Mouse (Mus musculus): Measurements from ENCODE around the gene Mxi1.
A peak's percentile ranks its signal among the peaks of the same experiment; 100 is the strongest.
"Not testable (repeated sequence)": the region's sequence is repeated elsewhere in the genome, so short reads cannot be mapped to it uniquely, and the experiment has no call there.

Gene Mxi1

GRCm38 (mm10) chr19:53364963-53365362 lies 54.6 kb downstream of the Mxi1 start:
- peak; percentile 79 for DNase-seq (ENCODE audit: low read depth, low spot score)

- no peak for DNase-seq (ENCODE audit: low read depth, low spot score)
Observed at GRCm38 (mm10) chr19:53366057-53366775, 55.9 kb downstream of the Mxi1 start.

- no peak for DNase-seq (ENCODE audit: low read depth, low spot score)
Observed at GRCm38 (mm10) chr19:53366881-53367280, 56.6 kb downstream of the Mxi1 start.

DNA sequence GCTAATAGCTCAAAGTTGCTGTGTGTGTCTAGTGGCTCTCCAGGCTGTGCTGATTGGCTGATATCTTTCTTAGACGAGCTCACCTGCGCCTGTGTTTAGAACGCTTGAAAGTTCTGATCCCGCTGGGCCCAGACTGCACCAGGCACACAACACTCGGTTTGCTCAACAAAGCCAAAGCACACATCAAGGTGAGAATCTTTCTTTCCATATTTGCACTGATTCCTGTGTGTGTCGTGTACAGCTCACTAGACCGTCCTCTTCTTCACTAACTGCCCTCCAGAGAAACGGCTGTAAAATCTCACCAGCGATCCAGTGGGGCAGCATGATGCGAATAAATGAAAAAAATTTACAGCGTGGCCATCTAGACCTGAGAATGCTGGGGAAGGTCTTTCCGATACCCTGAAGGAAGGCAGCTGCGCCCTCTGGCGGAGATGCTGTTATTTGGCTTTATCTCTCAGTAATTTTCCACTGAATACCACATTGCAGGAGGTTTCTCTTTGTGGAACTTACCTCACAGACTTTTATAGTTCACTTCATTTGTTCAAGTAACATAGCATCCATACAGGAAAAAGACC lies 59.2 kb downstream of the Mxi1 start:
- peak; percentile 86 for DNase-seq (ENCODE audit: low read depth, low spot score)

GRCm38 (mm10) chr19:53370233-53370632 lies 59.9 kb downstream of the Mxi1 start:
- no peak for DNase-seq (ENCODE audit: low read depth, low spot score)

DNA sequence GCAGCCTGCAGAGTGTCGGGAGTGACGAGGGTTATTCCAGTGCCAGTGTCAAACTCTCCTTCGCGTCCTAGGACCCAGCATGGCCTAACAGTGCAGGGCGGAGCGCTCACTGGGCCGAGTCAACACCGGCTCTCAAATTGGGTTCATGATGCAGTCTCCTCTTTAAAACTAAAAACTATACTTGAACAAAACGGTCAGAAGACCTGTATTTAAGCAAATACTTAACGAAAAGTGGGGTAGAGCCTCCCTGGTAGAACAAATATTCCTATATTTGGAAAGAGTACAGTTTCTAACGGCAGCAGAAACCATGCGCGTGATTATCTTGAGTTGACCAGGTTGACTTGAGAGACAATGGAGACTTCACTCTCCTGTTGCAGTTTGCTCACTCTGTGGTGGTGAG lies 61.3 kb downstream of the Mxi1 start, which contains the start of gene Gm10197:
Gene Gm10197 (minus strand): TSS at position 101 of the 400 bp plus-strand sequence.
- no peak for DNase-seq (ENCODE audit: low read depth, low spot score)

- DNase-seq (ENCODE audit: low read depth, low spot score), result no peak
Observed at GRCm38 (mm10) chr19:53373570-53373969, 63.3 kb downstream of the Mxi1 start.

GRCm38 (mm10) chr19:53375299-53375698 lies 65.0 kb downstream of the Mxi1 start:
- no peak for DNase-seq (ENCODE audit: low read depth, low spot score)

- DNase-seq (ENCODE audit: low read depth, low spot score), result no peak
Observed at GRCm38 (mm10) chr19:53375816-53376215, 65.5 kb downstream of the Mxi1 start.

GRCm38 (mm10) chr19:53377652-53378051 lies 67.3 kb downstream of the Mxi1 start:
- DNase-seq (ENCODE audit: low read depth, low spot score), result no peak

DNA sequence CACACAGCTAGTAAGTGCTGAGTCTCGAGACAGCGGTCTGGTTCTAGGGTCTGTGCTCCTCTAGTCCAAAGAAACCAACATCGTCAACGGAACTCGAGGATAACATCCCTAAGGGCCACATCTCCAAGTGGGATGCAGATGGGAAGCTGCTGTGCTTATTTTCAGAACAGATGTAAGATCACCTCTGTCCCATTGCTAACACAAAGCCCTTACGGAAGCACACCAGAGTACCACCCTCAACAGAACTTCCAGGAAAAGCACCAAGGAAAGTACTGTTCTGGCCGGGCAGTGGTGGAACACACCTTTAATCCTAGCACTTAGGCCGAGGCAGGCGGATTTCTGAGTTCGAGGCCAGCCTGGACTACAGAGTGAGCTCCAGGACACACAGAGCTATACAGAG lies 68.1 kb downstream of the Mxi1 start:
- DNase-seq (ENCODE audit: low read depth, low spot score), result no peak

DNA sequence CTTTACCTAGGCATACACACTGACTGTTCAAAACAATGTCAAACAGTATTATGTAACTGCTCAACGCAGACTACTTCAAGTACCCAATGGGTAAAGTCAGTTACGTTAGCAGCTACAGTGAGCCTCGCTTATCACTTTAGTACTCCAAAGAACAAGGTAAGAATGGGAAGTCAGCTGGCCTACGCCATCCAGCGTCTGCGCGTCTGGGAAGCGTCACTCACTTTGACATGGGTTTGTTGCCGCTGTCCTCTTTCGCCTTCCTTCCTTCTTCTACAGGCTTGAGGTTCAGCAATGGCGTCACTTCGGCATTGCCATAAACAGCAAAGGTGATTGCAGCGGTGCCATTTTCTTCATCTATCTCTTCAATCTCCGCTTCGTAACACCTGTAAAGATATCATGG lies 73.0 kb downstream of the Mxi1 start:
- no peak for DNase-seq (ENCODE audit: low read depth, low spot score)

- DNase-seq (ENCODE audit: low read depth, low spot score), result no peak
Observed at GRCm38 (mm10) chr19:53389417-53389816, 79.1 kb downstream of the Mxi1 start.

DNA sequence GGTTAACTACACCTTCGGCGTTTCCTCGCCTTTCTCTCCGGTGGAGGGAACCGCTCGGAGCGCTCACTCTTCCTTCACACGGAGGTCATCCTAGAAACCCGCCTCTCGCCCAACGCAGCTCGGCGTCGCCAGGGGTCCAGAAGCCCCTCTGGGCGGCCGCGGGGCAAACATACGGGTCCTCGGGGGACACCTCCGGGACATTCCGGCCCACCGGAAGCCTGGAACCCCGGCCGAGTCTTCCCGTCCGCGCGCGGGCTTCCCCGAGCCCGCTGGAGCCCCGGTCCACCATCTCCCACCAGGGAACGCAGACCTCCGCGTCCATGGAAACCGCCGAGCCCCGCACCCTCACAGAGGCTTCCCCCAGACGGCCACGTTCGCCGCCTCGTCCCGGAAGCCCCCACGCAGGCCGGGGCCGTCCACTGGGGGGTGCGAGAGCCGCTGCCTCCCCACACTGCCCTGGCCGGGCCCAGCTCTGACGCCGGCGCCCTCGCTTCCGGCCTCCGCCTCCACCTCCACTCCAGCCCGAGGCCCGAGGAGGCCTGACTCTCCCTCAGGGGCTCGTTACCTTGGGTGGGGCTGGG lies 79.6 kb downstream of the Mxi1 start:
- peak; percentile 54 for DNase-seq (ENCODE audit: low read depth, low spot score)

DNA sequence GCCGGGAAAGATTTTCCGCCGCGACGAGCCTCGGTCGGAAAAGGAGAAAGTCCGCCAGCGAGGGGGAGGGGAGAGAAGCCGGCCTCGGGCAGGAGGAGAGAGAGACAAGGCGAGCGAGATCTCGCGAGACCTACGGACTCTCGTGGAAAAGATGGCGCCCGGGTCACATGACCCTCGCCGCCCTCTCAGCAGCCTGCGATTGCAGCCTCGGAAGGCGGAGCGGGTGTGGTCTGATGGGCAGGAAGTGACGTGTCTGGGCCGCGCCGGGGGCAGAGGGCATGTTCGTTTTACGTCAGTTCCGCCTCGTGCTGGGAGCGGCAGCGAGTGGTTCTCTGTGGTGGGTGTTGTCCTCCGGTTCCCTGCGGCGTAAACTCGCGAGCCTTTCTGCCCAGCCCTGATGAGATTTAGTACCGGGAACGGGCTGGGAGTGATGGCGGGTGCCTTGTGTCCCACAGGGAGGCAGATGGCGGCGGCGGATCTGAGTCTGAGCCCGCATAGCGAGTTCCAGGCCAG lies 80.2 kb downstream of the Mxi1 start, which contains the start of gene Smndc1:
Gene Smndc1 (minus strand): TSS at position 84 of the 513 bp plus-strand sequence.
- DNase-seq (ENCODE audit: low read depth, low spot score), result peak; percentile 100

GRCm38 (mm10) chr19:53391386-53391785 lies 81.1 kb downstream of the Mxi1 start:
- DNase-seq (ENCODE audit: low read depth, low spot score), result no peak

- no peak for DNase-seq (ENCODE audit: low read depth, low spot score)
Observed at GRCm38 (mm10) chr19:53391787-53392186, 81.5 kb downstream of the Mxi1 start.

DNA sequence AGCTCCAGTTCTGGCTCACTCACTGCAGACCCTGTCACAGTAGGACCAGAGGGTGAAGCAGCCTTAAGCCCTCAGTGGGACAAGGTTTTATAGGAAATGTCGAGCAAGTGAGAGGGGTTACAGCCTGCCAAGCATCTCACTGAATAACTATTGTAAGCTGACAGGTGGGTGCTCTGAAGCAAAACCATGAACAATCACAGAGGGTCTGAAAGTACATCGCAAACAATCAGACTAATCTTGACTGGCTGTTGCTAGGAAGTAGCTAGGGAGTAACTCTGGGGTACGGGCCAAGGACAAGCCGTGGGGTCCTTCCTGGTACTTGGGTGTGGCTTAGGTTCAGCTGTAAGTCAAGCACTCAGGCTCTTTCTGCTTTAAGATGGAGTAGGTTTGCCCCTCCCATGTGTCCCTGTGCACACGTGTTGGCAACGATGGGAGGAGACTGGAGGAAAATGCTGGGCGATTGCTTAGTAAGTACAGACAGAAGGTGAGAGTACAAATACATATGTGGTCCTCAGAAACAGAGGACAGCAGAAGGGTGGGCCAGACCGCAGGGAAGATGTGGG lies 82.5 kb downstream of the Mxi1 start:
- no peak for DNase-seq (ENCODE audit: low read depth, low spot score)

DNA sequence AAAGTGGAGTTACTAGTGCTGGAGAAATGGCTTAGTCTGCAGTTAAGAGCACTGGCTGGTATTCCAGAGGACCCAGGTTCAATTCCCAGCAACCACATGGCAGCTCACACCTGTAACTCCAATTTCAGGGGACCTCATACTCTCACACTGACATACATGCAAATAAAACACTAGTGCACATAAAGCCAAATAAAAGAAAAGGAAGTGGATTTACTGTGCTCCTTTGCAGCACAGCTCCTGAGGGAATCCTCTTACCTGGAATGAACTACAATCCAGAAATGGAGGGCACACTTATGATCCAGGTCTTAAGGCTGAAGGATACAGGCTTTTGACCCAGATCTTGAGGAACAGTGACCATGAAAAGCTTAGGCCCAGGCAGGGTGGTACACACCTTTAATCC lies 83.3 kb downstream of the Mxi1 start:
- DNase-seq (ENCODE audit: low read depth, low spot score), result no peak

GRCm38 (mm10) chr19:53394552-53394951 lies 84.2 kb downstream of the Mxi1 start:
- DNase-seq (ENCODE audit: low read depth, low spot score), result peak; percentile 77

GRCm38 (mm10) chr19:53394956-53395355 lies 84.6 kb downstream of the Mxi1 start:
- not testable (repeated sequence) for DNase-seq (ENCODE audit: low read depth, low spot score)

GRCm38 (mm10) chr19:53395805-53396204 lies 85.5 kb downstream of the Mxi1 start:
- DNase-seq (ENCODE audit: low read depth, low spot score), result not testable (repeated sequence)
